Mouse (Mus musculus): ENCODE data around the gene Klf7. TPM values are rescaled to one million over a fixed set of nuclear protein-coding genes. Genes with fewer than 3 reads are reported as not detected.

Klf7 gene
- total RNA-seq, 2 experiments from 2014 or later: 15.3 to 19.1 TPM

DNA sequence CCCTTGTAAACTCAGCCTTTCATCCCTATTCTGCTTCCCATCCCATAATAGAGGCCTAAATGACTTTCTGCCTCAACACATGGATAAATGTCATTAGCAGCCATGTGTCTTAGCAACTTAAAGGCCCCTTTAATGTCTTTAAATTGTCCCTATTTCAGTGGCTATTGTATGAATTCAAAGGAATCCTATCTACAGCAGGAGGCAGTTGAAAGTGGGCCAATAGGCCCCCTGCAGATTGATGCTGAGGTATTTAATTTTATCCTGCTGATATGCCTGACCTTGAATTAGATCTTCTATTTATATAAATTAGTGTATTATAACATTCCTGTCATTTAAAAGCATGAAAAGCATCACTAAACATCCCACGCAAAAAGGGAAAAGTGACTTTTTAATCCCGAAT lies 51.1 kb downstream of the Klf7 start:
- DNase-seq (ENCODE audit: low spot score in 2 of 2): no peak

DNA sequence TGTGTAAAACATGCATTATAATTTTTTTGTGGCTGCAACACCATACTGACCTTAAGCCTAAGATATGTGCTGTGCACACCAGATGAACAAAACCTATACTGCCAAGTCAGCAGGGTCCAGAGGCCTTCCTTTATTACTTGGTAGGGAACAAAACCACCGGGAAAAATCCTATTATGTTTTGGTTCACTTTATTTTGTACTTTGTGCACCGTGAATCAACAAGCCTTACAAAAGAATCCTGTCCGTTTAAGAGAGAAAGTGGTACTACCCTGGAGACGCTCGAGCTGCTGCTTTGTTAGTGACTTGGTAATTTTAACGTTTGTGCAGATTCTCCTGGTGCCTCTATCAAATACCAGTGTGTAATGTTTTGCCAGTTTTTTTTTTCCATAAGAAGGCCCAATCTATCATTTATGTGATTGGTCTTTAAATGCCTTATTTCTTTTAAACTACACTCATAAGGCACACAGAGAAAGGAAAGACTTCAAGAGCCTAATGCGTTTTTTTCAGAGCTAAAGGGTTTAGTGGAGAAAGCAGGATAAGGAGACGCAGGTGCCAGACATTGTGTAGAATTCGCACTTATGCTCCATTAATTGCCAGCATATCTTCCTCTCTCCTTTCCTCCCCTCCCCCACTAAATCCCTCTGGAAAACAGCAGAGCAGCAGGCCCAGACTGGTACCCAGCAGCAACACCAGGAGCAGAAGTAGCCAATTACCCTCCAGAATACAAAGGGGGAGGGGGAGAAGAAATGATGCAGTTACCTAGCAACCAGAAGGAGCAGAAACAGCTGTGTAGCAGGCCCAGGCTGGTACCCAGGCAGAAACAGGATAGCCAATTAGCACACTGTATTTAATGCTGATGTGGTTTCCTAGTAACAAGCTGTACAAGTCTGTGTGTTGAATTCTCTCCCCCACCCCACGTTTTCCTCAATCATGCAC lies 55.5 kb downstream of the Klf7 start:
- no peak for DNase-seq (ENCODE audit: low spot score in 2 of 2)

DNA sequence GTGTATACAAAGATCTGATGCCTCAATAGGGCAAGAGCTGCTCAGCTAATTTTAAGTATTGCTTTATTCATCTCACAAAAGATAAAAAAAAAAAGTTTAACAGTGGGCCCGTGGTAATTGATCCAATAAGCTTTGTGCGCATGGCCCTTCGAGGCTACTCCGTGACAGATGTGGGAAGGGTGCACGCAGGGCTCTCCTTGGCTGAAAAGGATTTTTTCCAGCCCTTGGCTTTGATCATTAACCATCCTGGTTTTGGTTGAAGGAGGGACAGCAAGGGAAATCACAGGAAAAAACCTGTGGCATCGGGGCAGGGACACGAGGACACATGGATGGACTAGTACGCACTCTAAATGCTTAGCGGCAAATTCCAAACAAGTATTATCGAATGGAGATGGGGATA lies 60.6 kb downstream of the Klf7 start:
- no peak for DNase-seq (ENCODE audit: low spot score in 2 of 2)

DNA sequence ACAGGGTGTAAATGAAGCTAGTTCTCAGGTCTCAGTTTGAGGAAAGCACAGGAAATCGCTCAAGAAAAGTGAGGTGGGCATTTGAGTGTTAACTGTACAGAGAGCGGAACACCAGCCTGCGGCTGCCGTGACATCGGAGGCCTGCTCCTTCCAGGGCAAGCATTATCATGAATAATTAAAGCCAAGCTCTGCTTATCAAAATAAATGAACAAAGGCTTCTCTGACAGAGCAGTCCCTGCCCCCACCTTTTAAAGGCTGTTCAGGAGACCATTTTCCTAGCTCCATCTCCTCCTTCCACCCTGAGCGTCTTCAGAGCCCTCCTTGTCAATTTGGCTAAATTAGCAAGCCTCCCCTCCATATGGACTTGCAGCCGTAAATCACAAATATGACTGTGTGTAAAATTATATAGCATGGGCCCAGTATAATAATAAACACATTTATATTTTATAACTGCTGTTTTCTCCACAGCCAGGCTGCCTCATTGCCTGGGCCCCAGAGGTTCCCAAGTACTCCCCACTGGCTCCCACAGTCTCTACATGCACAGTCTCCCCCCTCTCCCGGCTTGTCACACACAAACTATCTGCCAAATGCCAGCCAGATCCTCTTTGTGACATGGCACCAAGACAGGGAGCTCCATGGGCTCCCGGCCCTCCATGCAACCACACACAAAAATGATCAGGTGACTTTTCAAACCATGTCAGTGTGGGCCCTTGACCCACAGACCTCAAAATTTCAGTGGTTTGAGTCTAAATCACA lies 61.2 kb downstream of the Klf7 start:
- no peak for DNase-seq (ENCODE audit: low spot score in 2 of 2)

GRCm38 (mm10) chr1:64060116-64060515 lies 62.0 kb downstream of the Klf7 start:
- no peak for DNase-seq (ENCODE audit: low spot score in 2 of 2)

GRCm38 (mm10) chr1:64056541-64056940 lies 65.5 kb downstream of the Klf7 start:
- DNase-seq (ENCODE audit: low spot score in 2 of 2): no peak

GRCm38 (mm10) chr1:64055978-64056377 lies 66.1 kb downstream of the Klf7 start:
- DNase-seq (ENCODE audit: low spot score in 2 of 2): no peak

- DNase-seq (ENCODE audit: low spot score in 2 of 2): no peak
Observed at GRCm38 (mm10) chr1:64055210-64055609, 66.9 kb downstream of the Klf7 start.

- DNase-seq (ENCODE audit: low spot score in 2 of 2): no peak
Observed at GRCm38 (mm10) chr1:64052069-64052750, 69.9 kb downstream of the Klf7 start.

GRCm38 (mm10) chr1:64048567-64048966 lies 73.5 kb downstream of the Klf7 start:
- no peak for DNase-seq (ENCODE audit: low spot score in 2 of 2)

- no peak for DNase-seq (ENCODE audit: low spot score in 2 of 2)
Observed at GRCm38 (mm10) chr1:64046802-64047156, 75.3 kb downstream of the Klf7 start.

- no peak for DNase-seq (ENCODE audit: low spot score in 2 of 2)
Observed at GRCm38 (mm10) chr1:64046087-64046801, 75.8 kb downstream of the Klf7 start.

DNA sequence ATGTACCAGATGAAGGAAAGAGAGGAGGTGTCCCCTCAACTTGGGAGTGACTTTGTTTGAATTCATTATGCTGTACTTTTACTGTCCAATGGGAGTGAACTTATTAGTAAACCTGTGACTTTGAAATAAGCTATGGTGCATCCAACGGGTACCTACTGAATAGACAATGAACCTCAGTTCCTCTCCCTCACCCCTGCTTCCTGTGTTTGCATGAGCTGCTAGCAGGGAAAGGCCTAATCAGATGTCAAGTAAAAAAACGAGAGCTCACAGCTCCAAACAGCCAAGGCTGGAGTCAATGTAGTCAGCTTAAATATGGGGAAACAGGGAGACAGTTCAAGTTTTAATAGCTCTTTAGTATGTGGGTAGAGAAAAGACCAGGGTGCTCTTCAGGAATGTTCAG lies 77.5 kb downstream of the Klf7 start:
- no peak for DNase-seq (ENCODE audit: low spot score in 2 of 2)

DNA sequence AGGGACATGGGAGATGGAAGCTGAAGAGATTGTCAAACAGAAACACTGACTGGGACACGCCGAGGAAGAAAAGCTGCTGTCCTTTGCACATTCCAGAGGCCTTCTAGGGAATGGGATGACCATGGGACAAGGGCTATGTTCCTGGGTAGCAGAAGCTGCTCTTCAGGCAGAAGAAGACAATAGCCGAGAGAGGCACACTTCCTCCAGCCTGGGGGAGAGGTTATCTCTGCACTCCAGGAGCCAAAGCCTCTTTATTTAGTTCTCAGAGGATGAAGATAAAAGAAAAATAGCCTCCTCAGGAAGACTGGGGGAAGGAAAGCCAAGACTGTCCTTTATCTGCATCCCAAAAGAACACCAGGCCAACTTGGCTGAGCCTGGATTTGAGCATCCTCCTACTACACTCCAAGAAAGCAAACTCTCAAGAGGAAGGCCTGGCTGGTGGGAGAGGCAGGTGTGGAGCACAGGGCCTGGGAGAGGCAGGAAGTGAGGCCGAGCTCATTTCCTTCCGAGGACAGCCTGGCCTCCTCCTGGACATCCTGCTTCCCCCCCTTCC lies 81.2 kb downstream of the Klf7 start:
- no peak for DNase-seq (ENCODE audit: low spot score in 2 of 2)

DNA sequence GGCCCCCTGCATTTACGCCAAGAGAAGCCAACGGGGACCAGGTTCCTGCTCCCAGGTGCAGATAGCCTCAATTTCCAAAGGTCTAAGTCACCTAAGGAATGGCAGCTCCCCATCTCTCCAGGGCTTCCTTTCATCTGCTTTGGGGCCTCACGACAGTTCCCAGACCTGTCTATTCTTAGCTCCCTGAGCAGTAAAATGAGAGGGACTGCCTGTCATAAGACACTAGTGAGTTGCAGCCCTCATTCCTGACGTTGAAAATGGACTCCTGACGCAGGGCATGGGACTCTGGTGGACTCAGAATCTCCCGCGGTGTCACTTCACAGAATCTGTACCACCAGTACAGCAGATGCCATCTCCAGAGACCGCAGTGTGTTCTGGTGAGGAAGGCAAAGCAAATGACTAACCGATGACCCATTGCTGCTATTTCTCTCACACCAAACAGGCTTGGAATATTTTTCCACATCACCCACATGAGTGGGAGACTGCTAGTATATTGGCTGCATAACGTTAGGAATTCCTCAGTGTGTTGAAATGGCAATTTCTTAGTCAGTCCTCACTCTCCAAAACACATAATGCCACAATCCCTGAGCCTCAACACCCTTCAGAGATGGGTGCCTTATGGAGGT lies 81.9 kb downstream of the Klf7 start:
- DNase-seq (ENCODE audit: low spot score in 2 of 2): no peak

DNA sequence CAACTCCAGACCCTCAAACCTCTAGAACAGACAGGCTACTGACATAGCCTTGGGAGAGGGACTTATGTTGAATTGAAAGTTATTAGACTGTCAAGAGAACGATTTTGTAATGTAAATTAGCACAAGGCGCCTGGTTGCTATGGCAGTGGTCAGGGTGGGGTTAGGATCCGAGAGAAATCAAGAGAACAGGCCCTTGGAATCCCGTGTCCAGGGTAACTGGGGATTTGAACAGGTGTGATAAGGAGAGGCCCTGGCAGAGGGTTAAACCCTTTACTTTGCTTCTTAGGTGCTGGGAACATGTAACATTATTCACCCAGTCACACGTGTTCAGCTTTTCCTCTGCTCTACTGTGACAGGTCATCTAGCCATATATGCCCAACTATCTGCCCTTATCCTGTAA lies 83.7 kb downstream of the Klf7 start:
- DNase-seq (ENCODE audit: low spot score in 2 of 2): no peak

- no peak for DNase-seq (ENCODE audit: low spot score in 2 of 2)
Observed at GRCm38 (mm10) chr1:64037800-64038199, 84.3 kb downstream of the Klf7 start.

DNA sequence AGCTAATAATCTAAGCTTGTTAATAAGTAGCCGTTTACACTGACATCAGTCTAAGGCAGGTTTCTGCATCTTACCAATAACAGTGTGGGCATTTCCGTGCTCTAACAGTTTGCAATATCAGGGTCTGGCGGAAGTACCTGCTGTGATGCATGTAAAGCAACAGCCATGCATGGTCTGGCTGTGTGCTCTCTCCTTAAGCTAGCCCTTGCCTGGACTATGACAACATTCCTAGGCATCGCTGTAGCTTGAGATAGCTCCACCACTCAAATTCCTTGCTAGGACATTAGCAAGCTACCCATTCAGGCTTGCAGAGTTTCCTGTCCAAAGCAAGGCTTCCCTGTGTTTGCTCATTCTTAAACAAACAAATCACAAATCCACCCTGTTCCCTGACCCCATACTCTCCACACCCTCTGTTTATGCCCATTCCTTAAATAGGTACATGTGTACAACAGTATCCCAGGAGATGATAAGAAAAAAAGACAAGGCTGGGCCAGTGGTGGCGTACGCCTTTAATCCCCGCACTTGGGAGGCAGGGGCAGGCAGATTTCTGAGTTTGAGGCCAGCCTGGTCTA lies 85.1 kb downstream of the Klf7 start:
- DNase-seq (ENCODE audit: low spot score in 2 of 2): no peak

GRCm38 (mm10) chr1:64035804-64036203 lies 86.3 kb downstream of the Klf7 start:
- DNase-seq (ENCODE audit: low spot score in 2 of 2): no peak

All from adrenal gland, adult 18-20 months (tissue).